Mouse (Mus musculus) B cell, adult 2 months (primary cell): Measurements from ENCODE around the gene Slc12a8.

Source experiments
- DNase-seq, 2 experiments: peaks; one replicate each; pipeline ENCODE4 v3.0.0; 2022

Gene Slc12a8

DNA sequence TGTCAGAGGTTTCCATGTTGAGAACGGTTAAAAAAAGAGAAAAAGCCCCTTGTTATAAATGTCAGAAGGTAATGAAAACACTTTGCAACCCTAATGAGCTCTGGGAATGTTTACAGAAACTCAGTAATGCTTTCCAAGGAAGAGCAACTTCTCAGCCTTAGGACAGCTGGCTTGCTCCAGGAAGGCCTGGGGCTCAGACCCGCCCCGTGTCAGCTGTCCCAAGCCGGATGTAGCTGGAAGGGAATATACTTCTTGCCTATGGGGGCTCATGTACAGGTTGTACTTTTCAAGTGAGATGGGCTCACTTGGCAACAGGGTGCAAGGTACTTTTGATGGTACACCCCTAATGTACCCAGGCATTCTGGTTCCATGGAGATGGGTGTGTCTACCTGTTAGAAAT lies 28.4 kb downstream of the Slc12a8 start:
- no peak for DNase-seq

DNA sequence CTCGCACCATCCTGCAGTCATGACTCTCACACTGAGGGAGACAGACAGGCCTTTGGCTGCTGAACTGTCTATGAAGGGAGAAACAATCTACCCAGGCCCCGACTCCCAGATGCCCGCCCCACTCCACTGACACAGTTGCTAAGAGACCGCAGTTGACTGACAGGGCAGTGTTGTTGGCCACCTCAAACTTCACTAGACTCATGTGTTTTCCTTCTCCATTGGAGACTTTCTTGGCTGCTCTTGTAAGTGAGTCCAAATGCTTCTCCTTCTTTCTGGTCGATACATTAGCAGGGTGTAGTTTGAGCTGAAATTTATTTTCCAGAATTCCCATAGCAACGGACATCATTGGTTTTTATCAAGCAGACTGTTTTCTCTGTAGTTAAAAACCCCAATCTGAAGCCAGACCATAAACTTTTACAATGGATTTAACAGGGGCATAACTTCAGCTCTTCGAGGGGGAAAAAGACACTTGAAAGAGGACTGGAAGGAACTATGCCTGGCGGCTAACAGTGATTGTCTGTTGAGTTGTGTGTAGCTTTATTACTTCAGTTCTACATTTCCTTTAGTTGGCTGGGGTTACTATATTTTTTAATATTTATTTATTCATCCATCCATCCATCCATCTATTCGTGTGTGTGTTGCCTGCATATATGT lies 36.7 kb downstream of the Slc12a8 start:
- DNase-seq, result no peak

DNA sequence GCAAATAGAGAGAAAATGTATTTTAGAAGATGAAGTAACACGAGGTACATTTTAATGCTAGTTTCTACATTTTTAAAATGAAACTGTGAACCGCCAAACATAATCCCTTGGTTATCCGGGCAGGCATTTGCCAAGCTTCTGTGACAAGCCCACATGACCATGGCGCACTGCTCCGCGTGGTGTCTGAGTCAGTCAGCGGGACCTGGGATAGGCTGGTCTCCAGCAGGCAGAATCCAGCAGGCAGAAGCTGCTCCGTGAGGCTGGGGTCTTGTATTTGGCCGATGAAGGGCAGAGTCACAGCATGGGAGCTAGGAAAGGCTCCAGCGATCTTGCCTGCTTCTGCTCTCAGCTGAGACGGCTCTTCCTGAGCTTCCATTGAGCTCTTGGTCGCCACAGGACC lies 41.0 kb downstream of the Slc12a8 start:
- no peak for DNase-seq

DNA sequence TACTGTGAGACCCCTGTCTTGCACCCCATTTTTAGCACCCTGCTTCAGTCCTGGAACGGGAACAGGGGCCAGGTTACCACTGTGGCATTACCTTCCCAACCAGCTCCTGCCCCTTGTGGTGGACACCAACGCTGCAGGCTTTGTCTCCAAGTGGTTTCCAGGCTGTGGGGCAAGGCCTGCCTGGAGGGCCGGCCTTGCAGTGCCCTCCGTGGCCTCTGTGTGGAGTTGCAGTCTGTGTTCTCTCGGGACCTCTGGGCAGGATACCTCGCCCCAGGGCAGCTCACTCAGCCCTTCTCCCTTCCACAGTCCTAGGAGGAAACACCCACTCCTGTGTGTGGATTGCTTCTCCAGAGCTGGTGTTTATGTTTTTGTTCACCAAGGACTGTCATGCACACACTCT lies 43.2 kb downstream of the Slc12a8 start:
- peak; percentile 59 to 66 for DNase-seq

DNA sequence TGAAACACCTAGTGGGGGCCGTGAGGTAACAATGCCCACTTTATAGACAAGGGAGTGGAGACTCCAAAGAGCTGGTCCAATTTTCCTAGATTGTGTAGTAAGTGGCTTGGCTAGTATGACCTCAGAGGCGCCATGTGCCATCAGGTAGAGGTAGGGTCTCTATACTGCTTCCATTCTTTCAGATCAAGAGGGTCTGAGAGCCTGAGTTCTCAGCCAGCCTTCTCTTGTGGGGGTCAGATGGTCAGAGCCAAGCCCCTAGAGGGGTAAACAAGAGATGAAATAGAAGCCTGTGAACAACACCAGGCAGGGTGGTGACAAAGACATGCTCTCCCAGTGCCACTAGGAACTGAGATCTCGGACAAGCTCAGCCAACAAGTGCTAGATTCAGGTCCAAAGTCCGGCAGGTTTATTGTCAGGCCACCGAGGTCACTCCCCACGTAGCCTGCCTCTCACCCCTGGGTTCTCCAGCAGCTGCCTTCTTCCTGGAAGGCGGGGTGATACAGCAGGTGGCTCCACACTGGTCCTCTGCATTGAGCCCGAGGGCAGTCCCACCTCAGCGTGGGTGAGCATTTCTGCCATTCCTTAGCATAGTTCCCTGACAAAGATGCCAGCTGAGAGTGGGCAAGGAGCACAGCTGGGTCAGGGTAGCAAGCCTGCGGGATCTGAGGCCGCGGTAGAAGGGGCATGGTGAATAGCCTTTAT lies 44.3 kb downstream of the Slc12a8 start:
- DNase-seq, result no peak

DNA sequence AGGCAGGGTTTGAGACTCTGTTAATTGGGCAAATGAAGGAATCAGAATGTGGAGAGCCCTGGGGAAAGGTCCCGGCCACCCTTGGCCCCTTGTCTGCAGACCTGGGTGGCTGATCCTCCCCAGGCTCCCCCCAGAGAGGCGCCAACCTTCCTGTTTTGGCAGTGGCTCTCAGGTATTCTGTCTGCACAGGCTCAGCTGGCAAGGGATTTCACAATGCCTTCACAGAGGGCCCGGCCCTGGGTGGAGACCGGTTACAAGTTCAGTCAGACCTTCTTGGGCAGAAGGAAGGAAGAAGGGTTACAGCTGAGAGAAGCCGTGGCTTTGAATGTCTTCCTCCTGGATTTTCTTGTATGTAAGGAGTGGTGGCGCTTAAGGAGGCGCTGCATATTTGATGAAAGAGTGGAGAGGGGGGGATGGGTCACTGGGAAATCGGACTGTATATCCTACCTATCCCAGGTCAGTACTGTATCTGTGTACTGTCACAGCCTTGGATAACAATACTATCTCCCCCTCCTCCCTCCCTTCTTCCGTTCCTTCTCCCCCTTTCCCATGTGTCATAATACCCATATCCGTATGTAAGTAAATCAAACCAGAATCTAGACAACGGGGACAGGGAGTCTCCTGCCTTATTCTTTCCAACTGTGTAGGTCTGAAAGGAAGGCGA lies 45.9 kb downstream of the Slc12a8 start:
- no peak for DNase-seq

DNA sequence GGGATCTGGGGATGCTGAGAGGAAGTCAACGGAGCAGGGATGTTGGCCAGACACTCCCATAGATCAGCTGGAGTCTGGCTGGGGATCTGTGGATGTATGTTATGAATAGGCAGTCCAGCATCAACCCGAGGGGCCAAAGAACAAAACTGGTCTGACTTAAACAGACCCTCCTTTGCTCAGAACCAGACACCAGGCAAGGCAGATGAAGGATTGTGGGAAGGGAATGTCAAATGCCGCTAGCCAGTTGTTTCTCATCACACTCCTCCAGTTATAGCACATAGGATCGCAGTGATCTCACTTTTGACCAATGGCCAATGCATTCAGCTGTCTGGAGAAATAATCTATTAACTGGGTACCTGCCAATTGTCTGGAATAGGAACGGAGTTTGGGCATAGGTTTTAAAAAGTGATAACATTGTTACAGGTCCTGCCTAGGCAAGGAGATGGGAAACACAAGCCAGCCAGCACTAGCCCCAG lies 46.4 kb downstream of the Slc12a8 start:
- DNase-seq, result no peak

DNA sequence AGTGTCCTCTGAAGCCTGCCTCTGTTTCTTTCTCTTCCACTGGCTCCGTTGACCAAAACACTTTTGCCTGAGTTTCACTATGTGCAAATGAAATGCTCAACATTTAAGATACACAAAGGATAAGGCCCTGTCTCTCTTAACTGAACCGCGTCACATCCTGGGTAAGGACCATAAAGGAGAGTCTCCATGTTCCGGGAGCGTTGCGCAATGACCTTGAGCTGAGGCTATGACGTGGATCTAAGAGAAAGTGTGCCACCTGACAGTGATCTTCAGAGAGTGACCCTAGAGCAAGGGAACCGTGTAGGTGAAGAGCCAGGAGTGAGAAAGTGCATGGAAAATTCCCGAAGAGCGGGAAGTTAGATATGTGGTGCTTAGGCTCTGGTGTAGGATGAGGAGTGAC lies 49.3 kb downstream of the Slc12a8 start:
- no peak for DNase-seq

DNA sequence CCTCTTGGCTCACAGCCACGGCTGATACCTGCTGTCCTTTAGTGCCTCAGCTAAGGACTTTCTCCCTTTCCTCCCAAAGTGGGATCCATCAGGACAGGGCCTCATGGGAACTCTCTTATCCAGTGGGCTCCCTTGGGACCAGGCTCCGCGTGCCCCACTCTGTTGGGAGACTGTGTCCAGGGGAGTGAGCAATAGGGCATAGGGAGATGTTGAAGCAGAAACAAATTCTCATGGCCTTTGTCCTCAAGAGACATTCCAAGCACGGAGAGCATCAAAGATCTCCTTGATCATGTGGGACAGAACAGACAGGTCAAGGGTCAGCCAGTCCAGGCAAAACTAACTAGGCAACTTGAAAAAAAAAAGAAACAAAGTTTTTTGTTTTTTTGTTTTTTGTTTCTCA lies 50.6 kb downstream of the Slc12a8 start:
- no peak for DNase-seq

DNA sequence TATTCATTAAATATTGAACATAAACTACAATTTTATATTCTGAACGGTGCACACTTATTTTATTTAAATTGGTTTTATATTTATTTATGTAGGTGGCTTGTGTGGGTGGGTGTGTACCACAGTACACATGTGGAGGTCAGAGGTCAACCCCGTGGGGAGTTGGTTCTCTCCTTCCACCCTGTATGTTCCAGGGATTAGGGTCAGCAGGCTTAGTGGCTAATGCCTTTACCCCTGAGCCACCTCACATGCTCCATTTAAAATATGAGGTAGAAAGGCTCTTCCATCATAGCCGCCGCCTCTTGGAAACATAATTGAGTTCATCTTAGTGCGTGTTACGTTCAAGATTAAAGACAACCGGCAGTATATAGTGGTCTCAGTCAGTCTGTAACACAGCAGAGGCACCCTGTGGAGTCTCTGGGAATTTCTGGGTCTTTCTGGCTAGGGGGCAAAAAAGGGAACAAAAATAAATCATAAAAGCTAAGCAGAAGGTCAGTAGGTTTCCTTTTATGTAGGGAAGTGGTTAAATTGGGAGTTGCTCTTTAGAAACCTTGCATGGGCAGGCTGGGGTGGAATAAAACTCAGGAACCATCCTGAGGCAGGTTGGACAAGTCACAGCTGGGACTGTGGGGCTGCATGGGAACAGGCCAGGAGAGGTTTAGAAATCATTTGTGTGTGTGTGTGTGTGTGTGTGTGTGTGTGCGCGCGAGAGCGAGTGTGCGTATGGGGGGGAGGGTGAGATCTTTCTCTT lies 51.3 kb downstream of the Slc12a8 start:
- no peak for DNase-seq

DNA sequence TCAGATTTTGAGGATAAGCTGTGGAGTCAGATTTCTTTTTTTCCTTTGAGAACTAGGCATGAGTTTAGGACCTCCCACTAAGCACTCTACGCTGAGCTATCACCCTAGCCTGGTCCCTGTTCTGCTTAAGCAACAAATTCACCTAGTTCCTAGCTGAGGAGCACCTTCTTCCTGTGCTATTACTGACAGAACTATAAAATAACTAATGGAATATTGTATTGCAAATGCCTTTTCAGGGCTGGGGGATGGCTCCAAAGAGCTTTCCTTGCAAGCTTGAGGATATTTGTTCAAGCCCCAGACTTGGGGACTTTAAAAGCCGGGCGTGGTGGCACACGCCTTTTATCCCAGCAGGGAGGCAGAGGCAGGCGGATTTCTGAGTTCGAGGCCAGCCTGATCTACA lies 55.5 kb downstream of the Slc12a8 start:
- DNase-seq, result no peak

DNA sequence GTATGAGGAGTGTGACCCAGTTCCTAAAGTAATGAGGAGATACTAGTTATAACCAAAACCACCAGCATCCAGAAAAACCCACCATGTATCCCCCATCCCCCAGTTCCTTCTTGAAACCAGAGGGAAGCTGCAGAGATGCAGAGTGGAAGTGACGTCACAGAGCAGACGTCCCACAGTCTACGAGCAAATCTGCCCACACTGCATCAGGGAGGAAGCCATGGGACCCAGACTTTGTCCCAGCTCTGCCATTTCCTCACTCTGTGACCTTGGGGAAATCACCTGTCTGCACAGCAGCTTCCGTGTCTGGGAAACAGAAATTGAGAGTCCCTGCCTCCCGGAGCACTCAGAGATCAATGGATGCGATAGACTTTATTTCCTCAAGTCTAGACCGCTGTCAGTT lies 56.6 kb downstream of the Slc12a8 start:
- DNase-seq, result peak in 1 of 2 experiments; percentile 11

DNA sequence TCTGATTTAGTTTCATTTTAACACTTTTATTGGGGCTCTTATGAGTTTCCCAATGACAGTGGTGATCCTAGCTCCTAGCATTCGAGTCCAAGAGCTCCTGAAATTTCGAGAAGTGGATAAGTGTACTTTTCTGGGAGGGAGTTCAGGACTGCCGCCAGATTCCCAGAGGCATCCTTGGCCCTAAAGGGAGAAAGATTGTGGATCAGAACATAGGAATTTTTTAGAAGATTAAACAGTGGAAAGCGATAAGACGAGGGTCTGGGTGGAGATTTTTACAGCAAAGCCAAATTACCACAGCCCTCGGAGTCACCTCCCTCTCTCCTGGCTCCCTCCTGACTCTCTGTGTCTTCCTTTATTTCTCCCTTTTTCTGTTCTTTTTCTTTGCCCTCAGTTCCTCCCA lies 58.6 kb downstream of the Slc12a8 start:
- no peak for DNase-seq

DNA sequence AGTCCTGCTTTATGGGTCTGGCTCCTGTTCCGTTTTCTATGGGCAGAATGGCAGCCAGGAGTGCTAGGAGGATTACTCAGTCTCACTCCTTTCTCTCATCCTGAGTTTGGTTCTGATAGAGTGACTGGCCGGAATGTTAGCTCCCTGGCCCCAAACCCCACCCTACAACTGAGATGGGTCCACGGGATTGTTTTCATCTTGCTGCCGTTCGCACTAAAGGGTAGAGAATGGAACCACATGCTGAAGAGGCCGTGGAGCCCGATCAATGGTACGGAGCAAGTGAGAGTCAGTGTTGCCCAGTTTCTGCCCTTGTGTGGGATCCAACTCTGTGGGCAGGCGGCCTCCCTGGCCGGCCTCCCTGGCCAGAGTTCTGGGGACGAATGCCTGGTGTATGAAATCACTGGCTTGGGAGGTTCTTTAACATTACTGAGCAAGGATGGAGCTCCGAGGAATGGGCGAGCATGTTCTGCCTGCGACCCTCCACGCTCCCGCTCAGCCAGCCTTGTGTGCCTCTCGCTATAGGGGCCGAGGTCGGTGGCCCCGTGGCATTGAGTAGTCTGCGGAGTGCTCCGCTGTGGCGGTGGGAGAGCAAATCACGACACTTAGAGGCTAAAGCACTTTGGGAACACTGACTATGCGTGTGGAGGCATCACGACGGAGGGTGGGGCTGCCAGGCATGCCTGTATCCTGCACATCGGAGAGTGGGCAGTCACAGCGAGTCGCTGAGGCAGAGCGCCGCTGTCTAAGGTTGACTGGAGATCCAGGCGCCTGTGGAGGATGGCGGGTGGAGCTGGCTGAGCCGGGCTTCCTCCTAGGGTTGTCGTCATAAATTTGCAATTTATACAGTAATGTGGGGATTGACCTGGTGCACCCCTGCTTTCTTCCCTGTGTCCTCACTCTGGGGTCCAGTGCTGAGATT lies 59.4 kb downstream of the Slc12a8 start:
- no peak for DNase-seq

DNA sequence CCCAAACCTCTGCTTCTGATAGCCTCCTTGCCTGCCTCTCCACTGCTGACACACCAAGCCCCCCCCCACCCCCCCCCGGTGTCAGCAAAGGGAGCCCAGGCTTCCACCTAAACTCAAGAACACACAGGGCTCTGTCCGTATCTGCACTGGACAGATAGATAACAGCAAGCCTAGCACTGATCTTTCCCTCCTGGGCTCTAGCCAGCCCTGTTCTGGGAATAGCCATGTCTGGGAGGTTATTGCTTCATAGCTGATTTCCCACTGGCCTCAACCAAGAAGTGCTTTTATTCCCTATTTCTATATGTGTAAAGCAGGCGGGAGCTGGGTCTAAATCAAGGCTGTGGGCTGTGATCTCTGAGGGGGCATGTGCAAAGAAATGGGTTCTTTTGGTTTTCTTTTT lies 61.3 kb downstream of the Slc12a8 start:
- no peak for DNase-seq

DNA sequence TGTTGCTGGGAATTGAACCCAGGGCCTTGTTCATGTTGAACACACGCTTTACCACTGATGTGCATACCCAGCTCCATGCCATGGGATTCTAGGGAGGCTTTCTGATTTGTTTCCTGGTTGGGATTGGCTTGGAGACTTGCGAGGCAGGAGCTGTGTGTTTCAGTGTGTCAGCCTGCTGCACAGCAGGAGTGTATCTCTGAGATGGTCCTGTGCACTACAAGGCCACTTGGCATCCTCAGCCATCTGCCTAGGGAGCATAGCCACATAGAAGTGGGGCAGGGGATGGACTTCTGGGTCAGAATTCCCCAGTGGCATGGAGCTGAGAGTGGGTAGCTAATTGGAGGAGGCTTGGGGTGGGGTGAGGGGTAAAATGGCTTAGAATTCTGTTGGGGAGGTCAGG lies 63.2 kb downstream of the Slc12a8 start:
- DNase-seq, result no peak

DNA sequence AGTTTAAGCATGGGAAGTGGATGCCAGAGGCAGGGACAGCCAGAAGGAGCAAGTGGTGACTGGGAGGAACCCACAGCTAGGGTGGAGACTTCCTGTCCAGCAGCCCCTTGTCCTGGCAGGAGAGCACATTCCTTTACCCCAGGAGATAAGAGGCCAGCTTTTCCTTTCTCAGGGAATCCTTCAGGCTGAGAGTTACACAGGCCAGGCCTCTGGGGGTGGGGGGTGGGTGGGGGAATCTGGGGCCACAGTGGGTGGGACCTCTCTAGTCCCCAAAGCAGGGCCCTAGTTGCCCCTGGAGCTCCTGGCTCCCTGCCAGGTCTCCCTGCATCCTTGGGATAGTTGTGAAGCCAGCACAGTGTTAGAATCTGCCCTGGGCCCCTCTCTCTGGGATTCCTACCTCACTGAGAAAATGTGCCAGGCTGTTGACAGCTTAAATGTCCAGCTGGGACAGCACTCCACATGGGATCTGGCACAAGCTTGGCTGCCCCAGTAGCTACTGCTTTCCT lies 63.7 kb downstream of the Slc12a8 start:
- no peak for DNase-seq

DNA sequence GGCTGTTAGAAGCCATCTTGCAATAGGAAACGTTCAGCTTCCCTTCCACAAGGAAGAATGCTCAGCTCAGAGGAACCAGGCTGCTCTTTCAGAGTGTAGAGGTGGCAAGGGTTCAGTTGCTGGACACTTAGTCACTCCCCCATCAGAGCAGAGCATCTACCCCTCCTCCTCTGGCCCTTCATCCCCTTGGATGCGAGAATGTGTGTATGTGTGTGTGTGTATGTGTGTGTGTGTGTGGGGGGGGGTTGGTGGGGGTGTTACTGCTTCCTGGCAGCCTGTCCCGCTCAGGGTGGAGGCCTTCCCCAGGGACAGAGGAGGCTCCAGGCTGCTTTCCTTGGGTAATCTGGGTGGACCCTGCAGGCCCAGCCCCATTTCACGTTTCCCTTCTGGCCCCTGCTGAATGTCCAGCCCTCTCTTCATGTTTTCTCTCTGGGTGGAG lies 64.6 kb downstream of the Slc12a8 start:
- no peak for DNase-seq

DNA sequence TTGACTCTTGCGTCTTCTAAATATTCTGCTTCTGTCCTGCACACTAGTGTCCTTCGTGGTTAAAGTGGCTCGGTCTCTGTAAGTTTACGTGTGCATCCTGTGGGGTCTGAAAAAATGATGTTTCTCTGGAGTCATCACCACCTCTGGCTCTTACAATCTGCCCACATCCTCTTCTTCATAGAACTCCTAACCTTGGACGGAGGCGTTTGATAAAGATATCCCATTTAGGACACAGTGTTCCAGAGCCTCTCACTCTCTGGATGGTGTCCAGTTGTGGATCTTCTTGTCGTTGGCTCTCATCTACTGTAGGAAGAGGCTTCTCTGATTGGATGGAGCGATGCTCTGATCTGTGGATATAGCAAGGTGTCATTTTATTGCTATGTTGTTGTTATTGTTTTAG lies 65.4 kb downstream of the Slc12a8 start:
- no peak for DNase-seq

DNA sequence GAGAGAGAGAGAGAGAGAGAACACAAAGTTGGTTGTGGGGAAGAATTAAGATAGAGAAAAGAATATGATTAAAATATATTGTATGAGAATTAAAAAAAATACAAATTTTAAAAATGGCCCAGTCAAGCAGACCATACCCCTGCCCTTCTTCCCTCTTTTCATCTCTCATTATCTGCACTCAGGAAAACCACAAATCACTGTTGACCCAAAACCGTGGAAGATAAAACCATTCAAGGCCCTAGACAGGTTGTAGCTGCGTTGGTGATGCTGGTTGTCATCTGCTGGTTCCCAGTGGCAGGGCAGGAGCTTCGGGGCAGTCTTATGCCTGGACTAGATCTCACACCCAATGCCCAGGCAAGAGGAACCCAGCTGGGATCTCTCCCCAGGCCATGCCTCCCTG lies 66.2 kb downstream of the Slc12a8 start:
- DNase-seq, result no peak

DNA sequence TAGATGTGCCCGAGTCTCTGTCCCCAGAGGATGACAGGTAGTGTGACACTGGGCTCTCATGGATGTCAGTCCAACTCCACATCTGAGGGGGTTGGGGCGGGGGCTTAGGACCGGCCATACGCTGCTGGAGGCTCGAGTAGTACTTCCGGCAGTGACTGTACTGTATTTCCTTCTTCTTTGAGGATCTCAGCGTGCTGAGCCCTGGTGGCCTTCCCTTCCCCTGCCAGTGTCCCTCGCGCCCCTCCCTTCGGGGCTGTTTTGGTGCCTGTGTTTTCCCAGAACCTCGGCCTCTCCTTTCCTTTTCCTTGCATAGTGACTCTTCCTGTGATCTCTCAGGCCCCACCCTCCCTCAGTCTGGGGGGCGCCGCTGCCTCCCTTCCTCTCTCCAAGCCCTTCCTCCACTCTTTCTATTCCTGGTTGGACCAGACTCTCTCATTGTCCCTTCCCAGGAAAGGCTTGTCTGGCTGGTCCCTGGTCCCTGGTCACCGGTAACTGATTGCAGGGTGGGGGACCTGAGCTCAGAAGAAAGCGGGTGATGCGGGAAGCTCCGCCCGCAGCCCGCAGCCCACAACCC lies 66.8 kb downstream of the Slc12a8 start:
- DNase-seq, result peak; percentile 53 to 54
